Mouse (Mus musculus): ENCODE data around the gene Atp5h.
"Not testable (repeated sequence)": the region's sequence is repeated elsewhere in the genome, so short reads cannot be mapped to it uniquely, and the experiment has no call there.

Gene Atp5h

GRCm38 (mm10) chr11:115393721-115394325, 25.9 kb downstream of the Atp5h start:
- DNase-seq = peak; percentile 76

- no peak for DNase-seq
These were observed 28.4 kb downstream of the Atp5h start for GRCm38 (mm10) chr11:115391358-115391757.

- not testable (repeated sequence) for DNase-seq
These were observed 32.9 kb downstream of the Atp5h start for GRCm38 (mm10) chr11:115386859-115387258.

- no peak for DNase-seq
These were observed 35.2 kb downstream of the Atp5h start for GRCm38 (mm10) chr11:115384587-115384986.

- DNase-seq = no peak
These were observed 35.9 kb downstream of the Atp5h start for GRCm38 (mm10) chr11:115383701-115384474.

- DNase-seq = no peak
These were observed 36.9 kb downstream of the Atp5h start for GRCm38 (mm10) chr11:115382891-115383290.

GRCm38 (mm10) chr11:115381743-115382539, 37.8 kb downstream of the Atp5h start, which contains the start of gene Cdr2l:
Cdr2l (plus strand) TSS chr11:115381916.
- peak; percentile 92 for DNase-seq

GRCm38 (mm10) chr11:115381276-115381675, 38.5 kb downstream of the Atp5h start:
- no peak for DNase-seq

GRCm38 (mm10) chr11:115377854-115378253, 41.9 kb downstream of the Atp5h start:
- DNase-seq = no peak

GRCm38 (mm10) chr11:115377254-115377653, 42.5 kb downstream of the Atp5h start:
- DNase-seq = no peak

GRCm38 (mm10) chr11:115376722-115377121, 43.0 kb downstream of the Atp5h start:
- DNase-seq = no peak

- no peak for DNase-seq
These were observed 44.9 kb downstream of the Atp5h start for GRCm38 (mm10) chr11:115374695-115375425.

- DNase-seq = peak; percentile 82
These were observed 45.7 kb downstream of the Atp5h start for GRCm38 (mm10) chr11:115373805-115374694.

- DNase-seq = no peak
These were observed 47.0 kb downstream of the Atp5h start for GRCm38 (mm10) chr11:115372737-115373136.

- no peak for DNase-seq
These were observed 47.7 kb downstream of the Atp5h start for GRCm38 (mm10) chr11:115372015-115372414.

- DNase-seq = no peak
These were observed 48.4 kb downstream of the Atp5h start for GRCm38 (mm10) chr11:115371354-115371753.

- DNase-seq = no peak
These were observed 49.4 kb downstream of the Atp5h start for GRCm38 (mm10) chr11:115370368-115370767.

GRCm38 (mm10) chr11:115367395-115367944, 52.3 kb downstream of the Atp5h start, which contains the start of gene Hid1:
Hid1 (minus strand) TSS chr11:115367756.
- peak; percentile 90 for DNase-seq

GRCm38 (mm10) chr11:115366706-115367394, 52.9 kb downstream of the Atp5h start:
- DNase-seq = peak; percentile 65

GRCm38 (mm10) chr11:115366039-115366705, 53.6 kb downstream of the Atp5h start:
- peak; percentile 45 for DNase-seq

Measured in cerebellum, adult 8-10 months (tissue).